Mouse (Mus musculus): ENCODE measurements around the gene Ate1. TPM values are rescaled to one million over a fixed set of nuclear protein-coding genes. Genes with fewer than 3 reads are reported as not detected.
"Not testable (repeated sequence)": the region's sequence is repeated elsewhere in the genome, so short reads cannot be mapped to it uniquely, and the experiment has no call there.

The Ate1 gene
- polyA plus RNA-seq, 1 experiment from 2014 or later, result 62.6 TPM

GRCm38 (mm10) chr7:130518213-130519095 lies 1.7 kb downstream of the Ate1 start:
- H3K27ac ChIP-seq, result peak overlapping the region; percentile 100
- peaks cover 14% of the 10 kb centered on the region for H3K36me3 ChIP-seq
- H3K27me3 ChIP-seq (ENCODE audit: insufficient read depth, poor library complexity, severe bottlenecking), result no peaks in the 10 kb centered on the region
- H3K4me1 ChIP-seq, result peaks cover 27% of the 10 kb centered on the region
- WGBS, result 41% methylated on average over 26 of the region's 26 CpGs
- H3K9me3 ChIP-seq, result no peaks in the 10 kb centered on the region
- H3K4me3 ChIP-seq, result peak overlapping the region; percentile 84
- no peak for DNase-seq (ENCODE audit: low spot score)

- Histone ChIP-seq H3K4me3 (no peak overlapping the region), H3K9me3 (no peaks in the 10 kb centered on the region), H3K4me1 (no peaks in the 10 kb centered on the region), H3K27me3 (ENCODE audit: insufficient read depth, poor library complexity, severe bottlenecking) (no peaks in the 10 kb centered on the region), H3K36me3 (peaks cover 82% of the 10 kb centered on the region), H3K27ac (no peak overlapping the region)
- DNase-seq (ENCODE audit: low spot score), result no peak
- WGBS, result 92% methylated on average over 5 of the region's 5 CpGs
Measured at GRCm38 (mm10) chr7:130510243-130510642, 9.9 kb downstream of the Ate1 start.

- 94% methylated on average over 5 of the region's 5 CpGs for WGBS
- no peaks in the 10 kb centered on the region for H3K4me1 ChIP-seq
- no peak overlapping the region for H3K27ac ChIP-seq
- no peak for DNase-seq (ENCODE audit: low spot score)
- H3K36me3 ChIP-seq, result peaks cover 74% of the 10 kb centered on the region
- no peaks in the 10 kb centered on the region for H3K9me3 ChIP-seq
- no peaks in the 10 kb centered on the region for H3K27me3 ChIP-seq (ENCODE audit: insufficient read depth, poor library complexity, severe bottlenecking)
- H3K4me3 ChIP-seq, result no peak overlapping the region
Measured at GRCm38 (mm10) chr7:130503006-130503405, 17.2 kb downstream of the Ate1 start.

- 97% methylated on average over 1 of the region's 1 CpGs for WGBS
- DNase-seq (ENCODE audit: low spot score), result no peak
- H3K36me3 ChIP-seq, result peaks cover 59% of the 10 kb centered on the region
Measured at GRCm38 (mm10) chr7:130501499-130501898, 18.7 kb downstream of the Ate1 start.

GRCm38 (mm10) chr7:130493346-130493745 lies 26.8 kb downstream of the Ate1 start:
- Histone ChIP-seq H3K36me3 (peaks cover 15% of the 10 kb centered on the region), H3K9me3 (no peaks in the 10 kb centered on the region), H3K4me1 (no peaks in the 10 kb centered on the region; the same call in 1 of the 2 replicates), H3K27me3 (ENCODE audit: insufficient read depth, poor library complexity, severe bottlenecking) (no peaks in the 10 kb centered on the region), H3K27ac (no peak overlapping the region), H3K4me3 (no peak overlapping the region)
- WGBS, result 76% methylated on average over 3 of the region's 3 CpGs
- no peak for DNase-seq (ENCODE audit: low spot score)

More at GRCm38 (mm10) chr7:130501499-130501898, 18.7 kb downstream of the Ate1 start:
- no peak overlapping the region for H3K27ac ChIP-seq
- H3K4me1 ChIP-seq, result no peaks in the 10 kb centered on the region
- H3K4me3 ChIP-seq, result no peak overlapping the region
- no peaks in the 10 kb centered on the region for H3K9me3 ChIP-seq
- H3K27me3 ChIP-seq (ENCODE audit: insufficient read depth, poor library complexity, severe bottlenecking), result no peaks in the 10 kb centered on the region

GRCm38 (mm10) chr7:130492026-130492425 lies 28.1 kb downstream of the Ate1 start:
- H3K4me3 ChIP-seq, result no peak overlapping the region
- H3K4me1 ChIP-seq, result no peaks in the 10 kb centered on the region; the same call in 1 of the 2 replicates
- DNase-seq (ENCODE audit: low spot score), result no peak
- peaks cover 26% of the 10 kb centered on the region for H3K36me3 ChIP-seq
- no peaks in the 10 kb centered on the region for H3K9me3 ChIP-seq
- no peaks in the 10 kb centered on the region for H3K27me3 ChIP-seq (ENCODE audit: insufficient read depth, poor library complexity, severe bottlenecking)
- no peak overlapping the region for H3K27ac ChIP-seq

GRCm38 (mm10) chr7:130479003-130479402 lies 41.2 kb downstream of the Ate1 start:
- H3K4me3 ChIP-seq; H3K27ac ChIP-seq; H3K27me3 ChIP-seq (ENCODE audit: insufficient read depth, poor library complexity, severe bottlenecking); DNase-seq (ENCODE audit: low spot score); H3K9me3 ChIP-seq; H3K4me1 ChIP-seq: not testable (repeated sequence)
- peaks cover 20% of the 10 kb centered on the region; the same call in 1 of the 2 replicates for H3K36me3 ChIP-seq
- WGBS, result 79% methylated on average over 3 of the region's 3 CpGs

GRCm38 (mm10) chr7:130475970-130476369 lies 44.2 kb downstream of the Ate1 start:
- H3K4me3 ChIP-seq, result no peak overlapping the region
- no peaks in the 10 kb centered on the region for H3K27me3 ChIP-seq (ENCODE audit: insufficient read depth, poor library complexity, severe bottlenecking)
- peaks cover 18% of the 10 kb centered on the region; the same call in 1 of the 2 replicates for H3K36me3 ChIP-seq
- no peak for DNase-seq (ENCODE audit: low spot score)
- WGBS, result 53% methylated on average over 2 of the region's 2 CpGs
- H3K27ac ChIP-seq, result no peak overlapping the region
- no peaks in the 10 kb centered on the region for H3K4me1 ChIP-seq
- H3K9me3 ChIP-seq, result no peaks in the 10 kb centered on the region

GRCm38 (mm10) chr7:130473881-130474280 lies 46.3 kb downstream of the Ate1 start:
- Histone ChIP-seq H3K27ac (no peak overlapping the region), H3K36me3 (0 out of 2 replicates have a peak, but pooled peaks cover 5% of the 10 kb centered on the region), H3K4me3 (no peak overlapping the region), H3K4me1 (no peaks in the 10 kb centered on the region), H3K9me3 (no peaks in the 10 kb centered on the region), H3K27me3 (ENCODE audit: insufficient read depth, poor library complexity, severe bottlenecking) (no peaks in the 10 kb centered on the region)
- DNase-seq (ENCODE audit: low spot score), result no peak
- WGBS, result 80% methylated on average over 3 of the region's 3 CpGs

GRCm38 (mm10) chr7:130472683-130473082 lies 47.5 kb downstream of the Ate1 start:
- H3K36me3 ChIP-seq, result 0 out of 2 replicates have a peak, but pooled peaks cover 5% of the 10 kb centered on the region
- no peak for DNase-seq (ENCODE audit: low spot score)
- no peaks in the 10 kb centered on the region for H3K9me3 ChIP-seq
- no peak overlapping the region for H3K4me3 ChIP-seq
- no peaks in the 10 kb centered on the region for H3K27me3 ChIP-seq (ENCODE audit: insufficient read depth, poor library complexity, severe bottlenecking)
- WGBS, result 82% methylated on average over 6 of the region's 6 CpGs
- H3K27ac ChIP-seq, result no peak overlapping the region
- no peaks in the 10 kb centered on the region for H3K4me1 ChIP-seq

GRCm38 (mm10) chr7:130471045-130471444 lies 49.1 kb downstream of the Ate1 start:
- Histone ChIP-seq H3K4me1 (no peaks in the 10 kb centered on the region), H3K27ac (no peak overlapping the region), H3K27me3 (ENCODE audit: insufficient read depth, poor library complexity, severe bottlenecking) (no peaks in the 10 kb centered on the region), H3K4me3 (no peak overlapping the region), H3K9me3 (no peaks in the 10 kb centered on the region), H3K36me3 (peaks cover 10% of the 10 kb centered on the region; the same call in 1 of the 2 replicates)
- WGBS, result 70% methylated on average over 6 of the region's 6 CpGs
- no peak for DNase-seq (ENCODE audit: low spot score)

- peaks cover 47% of the 10 kb centered on the region for H3K36me3 ChIP-seq
- no peak overlapping the region for H3K27ac ChIP-seq
- WGBS, result 80% methylated on average over 4 of the region's 4 CpGs
Measured at GRCm38 (mm10) chr7:130455587-130456246, 64.5 kb downstream of the Ate1 start.

GRCm38 (mm10) chr7:130454226-130454625 lies 65.9 kb downstream of the Ate1 start:
- Histone ChIP-seq H3K4me1 (no peaks in the 10 kb centered on the region; the same call in 1 of the 2 replicates), H3K27ac (no peak overlapping the region), H3K27me3 (ENCODE audit: insufficient read depth, poor library complexity, severe bottlenecking) (no peaks in the 10 kb centered on the region), H3K36me3 (peaks cover 54% of the 10 kb centered on the region), H3K9me3 (no peaks in the 10 kb centered on the region), H3K4me3 (no peak overlapping the region)
- DNase-seq (ENCODE audit: low spot score), result no peak
- WGBS, result 83% methylated on average over 3 of the region's 3 CpGs

More at GRCm38 (mm10) chr7:130455587-130456246, 64.5 kb downstream of the Ate1 start:
- Histone ChIP-seq H3K27me3 (ENCODE audit: insufficient read depth, poor library complexity, severe bottlenecking) (no peaks in the 10 kb centered on the region), H3K4me1 (no peaks in the 10 kb centered on the region; the same call in 1 of the 2 replicates), H3K4me3 (no peak overlapping the region), H3K9me3 (no peaks in the 10 kb centered on the region)
- DNase-seq (ENCODE audit: low spot score), result no peak

All from heart, embryonic 10.5 days (tissue).